Mouse (Mus musculus): ENCODE data around the gene Cx3cr1. TPM values are rescaled to one million over a fixed set of nuclear protein-coding genes. Genes with fewer than 3 reads are reported as not detected.

Gene Cx3cr1
- polyA plus RNA-seq, 1 experiment from 2014 or later: 8.0 TPM

DNA sequence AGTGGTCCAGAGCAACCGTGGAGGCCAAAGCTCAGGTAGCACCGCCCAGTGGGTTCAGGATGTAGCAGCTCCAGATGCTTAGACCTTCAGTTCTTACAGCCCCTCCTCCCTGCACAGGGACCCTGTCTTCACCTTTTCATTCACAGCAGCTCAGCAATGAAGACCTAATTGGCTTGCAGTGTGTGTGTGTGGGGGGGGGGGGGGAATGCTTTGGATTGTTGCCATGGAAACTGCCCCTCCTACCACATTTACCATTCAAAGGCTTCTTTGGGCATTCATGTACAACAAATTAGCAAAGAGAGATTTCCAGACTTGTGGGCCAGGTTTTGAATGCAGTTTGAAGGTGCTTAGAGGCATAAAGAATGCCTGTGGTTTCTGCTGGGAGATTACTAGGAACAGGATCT is 180.8 kb downstream of the Cx3cr1 start:
- H3K9ac ChIP-seq: no peak overlapping the region
- 48% methylated on average over 2 of the region's 2 CpGs for WGBS
- H3K27ac ChIP-seq: no peak overlapping the region
- H3K4me3 ChIP-seq: no peak overlapping the region
- no peaks in the 10 kb centered on the region for H3K27me3 ChIP-seq
- no peak for ATAC-seq (ENCODE audit: insufficient number of reproducible peaks, insufficient read depth, low FRiP score, low TSS enrichment)
- no peak overlapping the region for H3K4me2 ChIP-seq (replicated peaks)
- no peaks in the 10 kb centered on the region for H3K9me3 ChIP-seq
- no peaks in the 10 kb centered on the region for H3K4me1 ChIP-seq
- H3K36me3 ChIP-seq: no peaks in the 10 kb centered on the region

- WGBS: 76% methylated on average over 4 of the region's 4 CpGs
- Histone ChIP-seq H3K4me2 (replicated peaks) (no peak overlapping the region), H3K4me3 (no peak overlapping the region), H3K4me1 (no peaks in the 10 kb centered on the region), H3K9me3 (no peaks in the 10 kb centered on the region), H3K27me3 (no peaks in the 10 kb centered on the region), H3K9ac (no peak overlapping the region), H3K27ac (no peak overlapping the region), H3K36me3 (no peaks in the 10 kb centered on the region)
- no peak for ATAC-seq (ENCODE audit: insufficient number of reproducible peaks, insufficient read depth, low FRiP score, low TSS enrichment)
Observed at GRCm38 (mm10) chr9:119887144-119887901, 182.4 kb downstream of the Cx3cr1 start.

GRCm38 (mm10) chr9:119854170-119854569 is 215.5 kb downstream of the Cx3cr1 start:
- no peaks in the 10 kb centered on the region for H3K36me3 ChIP-seq
- no peaks in the 10 kb centered on the region for H3K4me1 ChIP-seq
- no peak for ATAC-seq (ENCODE audit: insufficient number of reproducible peaks, insufficient read depth, low FRiP score, low TSS enrichment)
- H3K9ac ChIP-seq: no peak overlapping the region
- WGBS: 47% methylated on average over 8 of the region's 8 CpGs
- no peaks in the 10 kb centered on the region for H3K27me3 ChIP-seq
- no peak overlapping the region for H3K4me3 ChIP-seq
- no peak overlapping the region for H3K4me2 ChIP-seq (replicated peaks)
- no peak overlapping the region for H3K27ac ChIP-seq
- no peaks in the 10 kb centered on the region for H3K9me3 ChIP-seq

- Histone ChIP-seq H3K4me2 (replicated peaks) (no peak overlapping the region), H3K27ac (no peak overlapping the region), H3K4me3 (no peak overlapping the region), H3K36me3 (no peaks in the 10 kb centered on the region), H3K9me3 (no peaks in the 10 kb centered on the region), H3K4me1 (no peaks in the 10 kb centered on the region), H3K9ac (no peak overlapping the region), H3K27me3 (0 out of 2 replicates have a peak, but pooled peaks cover 6% of the 10 kb centered on the region)
- 70% methylated on average over 2 of the region's 2 CpGs for WGBS
- ATAC-seq (ENCODE audit: insufficient number of reproducible peaks, insufficient read depth, low FRiP score, low TSS enrichment): no peak
Observed at GRCm38 (mm10) chr9:119853071-119853846, 216.4 kb downstream of the Cx3cr1 start.

DNA sequence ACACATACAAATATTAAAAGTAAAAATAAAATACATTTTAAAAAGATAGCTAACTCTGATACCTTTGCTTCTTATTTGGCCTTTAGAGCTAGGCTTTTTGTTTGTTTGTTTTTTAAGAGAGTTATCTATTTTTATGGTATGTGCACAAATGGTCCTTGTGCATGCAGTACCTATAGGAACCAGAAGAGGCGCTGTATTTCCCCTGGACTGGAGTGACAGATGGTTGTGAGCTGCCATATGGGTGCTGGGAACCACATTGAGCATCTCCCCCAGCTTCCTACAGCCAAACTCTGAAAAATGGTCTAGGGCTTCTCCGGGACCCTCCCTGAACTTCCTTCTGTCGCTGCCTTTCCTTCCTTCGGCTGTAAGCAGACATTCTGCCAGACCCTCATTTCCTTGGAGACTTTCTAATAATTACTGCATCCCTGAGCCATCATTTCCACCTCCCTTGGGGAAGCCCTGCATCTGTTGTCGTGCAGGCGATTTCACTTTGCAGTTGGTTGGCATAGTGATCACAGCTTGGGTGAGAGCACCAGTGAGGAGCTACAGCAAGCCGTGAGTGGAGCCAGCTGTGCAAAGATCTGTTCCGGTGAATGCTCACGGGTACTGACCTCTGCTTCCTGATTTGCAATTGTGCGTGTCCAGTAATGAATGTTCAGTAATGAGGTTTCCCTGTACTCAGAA is 217.2 kb downstream of the Cx3cr1 start:
- Histone ChIP-seq H3K4me2 (replicated peaks) (no peak overlapping the region), H3K4me3 (no peak overlapping the region), H3K36me3 (no peaks in the 10 kb centered on the region), H3K9me3 (no peaks in the 10 kb centered on the region), H3K4me1 (no peaks in the 10 kb centered on the region), H3K27ac (no peak overlapping the region), H3K27me3 (0 out of 2 replicates have a peak, but pooled peaks cover 6% of the 10 kb centered on the region), H3K9ac (no peak overlapping the region)
- ATAC-seq (ENCODE audit: insufficient number of reproducible peaks, insufficient read depth, low FRiP score, low TSS enrichment): no peak
- 60% methylated on average over 10 of the region's 10 CpGs for WGBS

Other genes starting within 250 kb of the Cx3cr1 start
- gene Scn11a, start 244.4 kb downstream of the Cx3cr1 start, polyA plus RNA-seq (2016; fragmentation: Nextera tagmentation; extraction: Ambion mirVana): 0.04 and 0.05 TPM in 2 replicates
- gene Wdr48, start 175.0 kb downstream of the Cx3cr1 start, polyA plus RNA-seq (2016; fragmentation: Nextera tagmentation; extraction: Ambion mirVana): 65.1 and 69.6 TPM in 2 replicates
- gene Gorasp1, start 132.3 kb downstream of the Cx3cr1 start, polyA plus RNA-seq (2016; fragmentation: Nextera tagmentation; extraction: Ambion mirVana): 27.0 and 28.8 TPM in 2 replicates
- 0.23 and 0.37 TPM in 2 replicates for gene Ttc21a, start 132.3 kb downstream of the Cx3cr1 start, polyA plus RNA-seq (2016; fragmentation: Nextera tagmentation; extraction: Ambion mirVana)
- gene Csrnp1, start 85.2 kb downstream of the Cx3cr1 start, polyA plus RNA-seq (2016; fragmentation: Nextera tagmentation; extraction: Ambion mirVana): 3.4 and 4.6 TPM in 2 replicates
- 0.33 and 0.37 TPM in 2 replicates for gene Xirp1, start 46.3 kb downstream of the Cx3cr1 start, polyA plus RNA-seq (2016; fragmentation: Nextera tagmentation; extraction: Ambion mirVana)
- 0.23 TPM in 1 of 2 replicates, not detected in the other for gene Ccr8, start 22.2 kb upstream of the Cx3cr1 start, polyA plus RNA-seq (2016; fragmentation: Nextera tagmentation; extraction: Ambion mirVana)
- 39.0 and 40.4 TPM in 2 replicates for gene Slc25a38, start 40.5 kb upstream of the Cx3cr1 start, polyA plus RNA-seq (2016; fragmentation: Nextera tagmentation; extraction: Ambion mirVana)
- gene Rpsa, start 57.8 kb upstream of the Cx3cr1 start, polyA plus RNA-seq (2016; fragmentation: Nextera tagmentation; extraction: Ambion mirVana): 1,158 and 1,181 TPM in 2 replicates
- 0.14 and 0.37 TPM in 2 replicates for gene Mobp, start 79.8 kb upstream of the Cx3cr1 start, polyA plus RNA-seq (2016; fragmentation: Nextera tagmentation; extraction: Ambion mirVana)
- gene Myrip, start 231.6 kb upstream of the Cx3cr1 start, polyA plus RNA-seq (2016; fragmentation: Nextera tagmentation; extraction: Ambion mirVana): 0.47 and 0.83 TPM in 2 replicates